Mouse (Mus musculus) heart, postnatal 0 days (tissue): ENCODE measurements at regions not wholly inside any gene's neighbourhood (a gene's known extent, or its start where the extent isn't known, plus 50 kb on each side); places are given as distances from the start of the nearest gene placed in this dataset.

Source experiments
- CTCF ChIP-seq: IDR thresholded peaks from 2 replicates; pipeline ENCODE4 v1.5.1; 2016; ENCODE audit warnings: antibody characterized with exemption, control low read depth, low read depth
- EP300 ChIP-seq: IDR thresholded peaks from 2 replicates; pipeline ENCODE4 v1.6.1; 2016; ENCODE audit warnings: antibody characterized with exemption, low read depth

- TF ChIP-seq CTCF, result no peak
- no peak for TF ChIP-seq EP300
Observed at GRCm38 (mm10) chrX:11821165-11821564, 339.0 kb downstream of the Bcor start.
